Mouse (Mus musculus) spleen, embryonic (tissue): ENCODE results near the gene Nutm2.
"Not testable (repeated sequence)": the region's sequence is repeated elsewhere in the genome, so short reads cannot be mapped to it uniquely, and the experiment has no call there.

ENCODE experiments used
- CTCF ChIA-PET: fragments of 350-600 bp; sonication (Branson Sonifier 250); formaldehyde crosslinking; loops from one replicate; lab custom pipeline; 2022; lab: Charles Lee

Gene Nutm2

DNA sequence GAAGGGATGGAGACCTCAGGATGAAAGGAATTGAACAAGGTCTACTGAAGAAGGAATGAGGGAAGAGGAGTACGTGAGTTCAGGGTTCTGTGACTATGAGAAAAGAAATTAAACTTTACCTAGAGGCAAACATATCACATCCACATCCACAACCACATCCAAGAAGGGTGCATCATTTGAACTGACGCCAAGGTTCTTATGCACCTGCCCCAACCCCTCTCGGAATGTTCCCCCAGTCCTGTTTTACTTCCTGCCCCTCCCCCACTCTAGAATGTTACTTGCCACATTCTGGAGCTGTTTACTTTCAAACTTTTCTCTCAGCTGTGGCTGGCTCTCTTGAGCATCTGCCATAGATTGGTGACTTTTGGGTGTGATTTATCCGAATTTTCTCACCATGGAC lies at the start of gene Nutm2:
Gene Nutm2, plus strand, starts transcription at position 301 of the 400 bp plus-strand sequence.
- CTCF ChIA-PET, result no interaction called here

DNA sequence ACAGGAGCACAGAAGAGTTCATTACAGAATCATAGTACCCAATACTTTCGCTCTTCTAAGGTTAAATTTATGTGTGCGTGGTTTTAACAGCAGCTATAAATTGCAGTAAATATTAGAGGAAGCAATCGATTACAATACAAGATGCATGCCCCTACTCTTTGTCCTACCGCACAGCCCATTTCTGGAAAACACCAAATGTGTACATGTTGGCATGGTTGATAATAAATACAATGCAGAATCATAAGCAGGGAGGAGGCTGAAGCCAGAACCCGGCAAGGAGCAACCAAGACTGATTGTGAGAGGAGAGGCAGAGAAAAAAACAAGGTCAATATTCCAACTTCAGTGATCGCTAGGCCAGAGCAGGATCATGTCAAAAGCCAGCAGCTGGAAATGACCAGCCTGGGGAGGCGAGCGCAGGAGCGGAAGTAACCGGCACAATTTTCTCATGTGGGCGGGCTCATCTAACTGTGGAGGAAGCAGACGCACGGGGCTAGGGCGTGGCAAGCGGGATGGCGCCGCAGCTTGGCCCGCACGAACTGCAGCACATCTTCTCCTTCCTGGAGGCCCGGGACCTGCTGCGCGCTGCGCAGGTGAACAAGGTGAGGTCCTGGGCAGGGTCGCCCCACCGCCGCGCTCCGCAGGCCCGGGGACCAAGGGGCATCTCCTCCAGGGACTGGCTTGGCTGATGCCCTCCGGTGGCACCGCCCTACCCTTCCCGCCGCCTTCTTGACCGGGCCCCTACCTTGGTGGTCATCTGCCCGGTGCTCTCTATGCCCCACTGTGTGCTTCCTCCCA lies 49.5 kb upstream of the Nutm2 start, which contains the start of gene Fbxw17:
Gene Fbxw17, plus strand, starts transcription at position 476 of the 795 bp plus-strand sequence.
- CTCF ChIA-PET, result no interaction called here

DNA sequence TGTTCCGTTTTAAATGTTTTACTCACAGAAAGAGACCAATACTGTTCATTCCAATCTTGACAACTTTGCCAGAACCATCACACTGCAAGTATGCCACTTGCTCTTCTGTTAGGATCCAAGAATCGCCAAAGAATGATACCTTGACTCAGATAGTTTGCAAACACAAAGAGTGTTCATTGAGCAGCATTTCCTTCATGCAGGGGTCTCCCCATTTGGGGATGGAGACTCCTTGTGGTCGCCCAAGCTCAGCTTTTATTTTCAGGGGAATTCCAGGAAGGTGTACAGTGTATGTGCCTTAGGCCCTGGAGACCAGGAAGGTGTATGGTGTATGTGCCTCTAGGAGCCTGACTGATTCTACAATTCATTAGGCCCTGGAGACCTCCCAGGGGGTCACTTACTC lies 48.7 kb upstream of the Nutm2 start:
- CTCF ChIA-PET, result no interaction called here

DNA sequence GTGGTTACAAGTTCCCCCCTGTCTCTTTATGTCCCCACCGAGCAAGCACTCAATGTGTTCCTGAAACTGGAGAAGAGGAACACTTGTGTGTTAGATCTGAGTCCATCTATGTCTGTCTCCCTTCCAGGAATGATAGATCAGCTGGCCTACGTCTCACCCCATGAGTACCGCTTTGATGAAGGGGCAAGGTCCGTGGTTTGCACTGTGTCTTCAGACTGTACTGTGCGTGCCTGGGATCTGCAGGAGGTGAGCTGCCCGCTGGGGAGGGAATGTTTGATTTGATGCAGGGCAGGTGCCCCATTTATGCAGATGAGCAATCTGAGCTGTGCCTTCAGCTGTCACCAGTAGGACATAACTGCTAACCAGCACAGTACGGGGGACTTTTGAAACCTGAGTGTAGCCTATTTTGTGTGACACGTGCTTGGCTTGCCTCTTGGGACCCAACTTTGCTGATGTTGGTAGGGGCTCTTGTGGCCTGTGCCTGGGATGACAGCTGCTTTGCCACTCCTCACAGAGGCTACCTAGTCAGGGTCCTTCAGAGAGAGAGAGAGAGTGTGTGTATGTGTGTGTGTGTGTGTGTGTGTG lies 43.4 kb upstream of the Nutm2 start:
- CTCF ChIA-PET, result no interaction called here

DNA sequence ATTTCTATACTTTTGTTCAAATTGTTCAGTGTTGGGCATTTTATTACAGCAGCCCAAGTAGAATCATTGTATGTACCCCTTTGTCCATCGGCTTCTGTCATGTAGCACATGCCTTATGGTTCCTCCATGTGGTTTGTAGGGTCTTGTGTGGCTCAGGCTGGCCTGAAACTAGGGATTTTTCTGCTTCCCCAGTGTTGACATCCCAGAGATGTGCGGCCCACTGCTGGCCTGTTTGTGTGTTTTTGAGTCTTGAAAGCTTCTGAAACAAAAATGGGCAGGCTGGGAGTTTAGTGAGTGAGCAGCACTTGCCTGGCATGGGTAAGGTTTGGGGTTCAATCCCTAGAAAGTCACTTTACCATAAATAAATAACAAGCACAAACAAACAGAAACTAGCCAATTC lies 42.6 kb upstream of the Nutm2 start:
- CTCF ChIA-PET, result no interaction called here

DNA sequence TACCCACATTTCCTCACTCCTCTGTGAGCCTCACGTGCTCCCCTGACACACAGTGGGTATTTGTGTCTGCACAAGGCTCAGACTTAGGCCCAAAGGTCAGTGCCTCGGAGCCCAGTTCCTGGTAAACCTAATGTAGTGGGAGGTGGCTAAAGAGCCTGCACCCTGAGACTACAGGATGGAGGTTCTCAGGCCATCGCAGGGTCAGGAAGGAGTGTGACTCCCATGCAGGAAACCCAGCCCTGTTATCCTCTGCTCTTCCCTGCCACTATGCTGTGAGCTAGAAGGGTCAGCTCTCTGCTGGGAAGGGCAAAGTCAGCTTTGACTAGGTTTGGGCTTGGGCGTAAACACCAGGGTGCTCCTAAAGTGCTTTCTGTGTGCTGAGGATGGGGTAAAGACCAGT lies 40.4 kb upstream of the Nutm2 start:
- CTCF ChIA-PET, result no interaction called here

DNA sequence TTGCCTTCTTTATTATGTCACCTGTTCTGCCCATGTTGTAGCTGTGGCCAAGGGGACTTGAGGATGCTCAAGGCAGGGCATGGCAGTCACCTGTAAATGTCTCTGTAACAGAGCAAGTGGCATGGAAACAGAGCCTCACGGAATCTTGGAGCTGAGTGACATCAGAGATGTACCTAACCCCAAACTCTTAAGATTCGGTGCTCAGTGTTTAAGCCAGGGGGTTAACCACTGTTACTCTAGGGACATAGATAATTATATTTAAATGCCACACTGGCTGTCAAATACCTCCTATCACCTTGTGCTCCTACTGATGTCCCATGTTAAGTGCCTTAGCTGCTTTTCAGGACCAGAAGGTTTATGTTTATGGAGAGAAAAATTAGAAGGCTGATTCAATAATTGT lies 23.3 kb upstream of the Nutm2 start, which contains the start of gene Gm47429:
Gene Gm47429, minus strand, starts transcription at position 101 of the 400 bp plus-strand sequence.
- CTCF ChIA-PET, result no interaction called here

DNA sequence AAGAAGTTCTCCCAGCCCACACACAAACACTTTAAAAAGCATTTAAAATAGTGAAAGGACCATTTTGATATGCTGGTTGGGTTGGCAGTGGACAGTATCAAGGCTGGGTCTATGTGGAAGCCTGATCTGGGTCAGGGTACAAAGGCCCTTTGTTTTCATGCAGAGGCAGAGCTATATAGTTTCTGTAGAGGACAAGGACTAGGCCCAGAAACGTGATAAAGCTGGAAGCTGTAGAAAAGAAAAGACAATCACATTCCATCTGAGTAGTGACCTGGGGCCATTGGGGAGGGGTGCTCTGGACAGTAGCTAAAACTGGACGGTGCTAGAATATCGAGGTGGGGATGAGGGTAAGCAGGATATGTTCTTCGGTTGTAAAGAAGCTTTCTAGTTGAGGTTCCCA lies 21.8 kb upstream of the Nutm2 start:
- CTCF ChIA-PET, result no interaction called here

DNA sequence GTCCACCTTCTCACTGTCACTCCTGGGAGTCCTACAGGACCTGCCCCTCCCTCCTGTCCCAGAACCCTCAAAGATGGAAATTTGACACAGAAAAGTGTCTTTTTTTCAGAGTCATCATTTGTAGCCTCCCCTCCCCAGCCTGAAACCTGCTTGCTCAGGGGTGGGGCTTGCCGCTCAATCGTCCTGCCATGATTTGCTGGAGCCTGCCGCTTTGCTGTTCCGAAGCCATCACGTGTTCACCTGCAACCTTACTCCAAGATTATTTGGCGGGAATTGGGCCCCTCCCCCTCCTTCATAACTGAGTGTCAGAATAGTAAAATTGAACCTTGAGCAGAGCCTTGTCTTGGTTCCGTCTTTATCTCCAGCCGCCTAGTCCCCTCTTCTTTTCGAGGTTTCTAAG lies 14.8 kb upstream of the Nutm2 start:
- CTCF ChIA-PET, result not testable (repeated sequence)

DNA sequence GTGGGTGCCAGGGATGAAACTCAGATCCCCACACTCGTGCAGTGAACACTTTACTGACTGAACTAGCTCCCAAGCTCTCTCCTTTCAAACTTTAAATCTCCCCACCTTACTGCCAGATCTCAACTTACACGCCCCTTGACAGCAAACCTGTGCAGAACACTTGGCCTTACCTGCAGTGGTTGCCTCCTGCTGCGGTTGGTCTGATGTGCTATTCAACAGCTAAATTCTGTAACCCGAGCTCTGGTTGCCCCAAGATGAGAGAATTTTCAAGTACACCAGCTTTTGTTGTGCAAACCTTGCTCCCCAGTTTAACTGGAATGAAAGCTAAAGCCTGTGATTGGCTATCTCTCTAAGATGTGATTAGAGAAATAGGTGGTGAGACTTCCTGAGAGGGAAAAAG lies 13.7 kb upstream of the Nutm2 start:
- CTCF ChIA-PET, result no interaction called here

DNA sequence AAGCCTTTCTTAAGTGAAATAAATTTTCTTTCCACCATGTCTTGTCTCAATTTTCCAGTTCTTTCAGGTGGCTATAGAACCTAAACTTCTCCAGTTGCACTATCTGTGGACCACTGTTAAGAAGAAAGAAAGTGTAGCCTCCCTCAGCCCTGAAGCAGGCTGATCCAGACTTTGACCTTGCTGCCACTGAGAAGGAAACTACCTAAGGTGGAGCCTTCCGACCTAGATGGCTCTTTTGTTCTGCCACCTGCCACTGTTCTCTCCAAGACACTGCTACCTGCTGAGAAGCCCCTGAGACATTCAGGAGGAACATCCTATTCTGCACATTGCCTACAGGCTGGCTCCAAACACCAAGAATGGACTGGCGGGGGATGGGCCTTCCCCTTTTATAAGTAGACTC lies 6.7 kb upstream of the Nutm2 start:
- CTCF ChIA-PET, result not testable (repeated sequence)

DNA sequence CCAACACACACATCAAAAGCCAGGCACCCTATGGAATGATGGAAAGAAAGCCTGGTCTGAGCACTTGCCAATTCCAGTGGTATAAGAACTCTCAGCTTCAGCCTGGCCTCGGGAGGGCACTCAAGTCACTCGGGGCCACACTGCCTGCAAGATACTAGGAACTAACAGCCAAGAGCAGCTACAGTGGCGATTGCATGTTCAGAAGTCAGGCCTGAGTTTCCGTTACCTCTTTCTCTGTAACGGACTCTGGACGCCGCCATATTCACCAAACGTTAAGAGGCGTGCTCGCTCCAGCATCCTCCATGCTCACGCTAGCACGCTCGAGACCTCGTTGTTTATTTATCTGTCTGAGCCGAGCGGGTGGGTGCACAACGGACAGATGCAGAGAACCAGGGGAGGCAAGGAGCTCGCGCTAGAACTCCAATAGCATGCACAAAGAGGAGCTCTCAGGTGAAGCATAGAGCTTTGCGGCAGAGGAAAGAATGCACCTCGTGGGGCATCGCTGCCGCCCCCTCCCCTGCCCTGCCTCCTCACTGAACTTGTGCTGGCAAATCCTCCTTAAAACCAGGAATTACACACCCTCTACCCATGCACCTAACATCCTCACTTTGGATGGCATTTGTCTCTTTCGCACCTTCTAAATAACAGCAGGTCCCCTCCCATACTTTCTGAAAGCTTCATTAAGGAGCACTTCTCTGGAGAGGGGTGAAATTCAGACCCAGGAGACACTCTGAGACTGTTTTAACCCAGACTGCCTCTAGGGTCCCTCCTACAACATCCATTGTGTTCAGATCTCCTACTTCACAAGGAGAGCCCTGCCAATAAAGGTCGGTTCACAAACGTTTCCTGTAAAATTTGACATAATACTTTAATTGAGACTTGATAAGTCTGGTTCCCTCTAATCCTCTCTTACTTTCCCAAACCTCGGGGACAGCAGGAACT lies 2.2 kb upstream of the Nutm2 start:
- CTCF ChIA-PET, result no interaction called here

DNA sequence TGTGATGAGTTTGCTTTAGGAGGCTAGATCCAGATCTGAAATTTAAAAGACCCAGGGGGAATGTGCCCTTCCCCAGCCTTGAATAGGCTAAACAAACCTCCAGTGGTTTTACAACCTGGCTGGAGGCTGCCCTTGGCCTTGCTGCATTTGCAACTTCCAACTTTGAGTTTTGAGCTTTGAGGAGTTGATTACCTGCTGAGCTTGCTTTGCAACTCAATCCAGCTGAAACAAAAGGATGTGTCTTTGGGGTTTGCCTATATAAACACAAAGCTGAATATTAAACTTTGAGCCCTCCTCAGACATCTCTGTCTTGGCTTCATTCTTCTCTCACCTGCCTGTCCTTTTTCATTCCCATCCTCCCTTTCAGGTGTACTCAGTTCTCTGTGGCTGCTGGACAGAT lies 21.4 kb downstream of the Nutm2 start:
- CTCF ChIA-PET, result not testable (repeated sequence)

DNA sequence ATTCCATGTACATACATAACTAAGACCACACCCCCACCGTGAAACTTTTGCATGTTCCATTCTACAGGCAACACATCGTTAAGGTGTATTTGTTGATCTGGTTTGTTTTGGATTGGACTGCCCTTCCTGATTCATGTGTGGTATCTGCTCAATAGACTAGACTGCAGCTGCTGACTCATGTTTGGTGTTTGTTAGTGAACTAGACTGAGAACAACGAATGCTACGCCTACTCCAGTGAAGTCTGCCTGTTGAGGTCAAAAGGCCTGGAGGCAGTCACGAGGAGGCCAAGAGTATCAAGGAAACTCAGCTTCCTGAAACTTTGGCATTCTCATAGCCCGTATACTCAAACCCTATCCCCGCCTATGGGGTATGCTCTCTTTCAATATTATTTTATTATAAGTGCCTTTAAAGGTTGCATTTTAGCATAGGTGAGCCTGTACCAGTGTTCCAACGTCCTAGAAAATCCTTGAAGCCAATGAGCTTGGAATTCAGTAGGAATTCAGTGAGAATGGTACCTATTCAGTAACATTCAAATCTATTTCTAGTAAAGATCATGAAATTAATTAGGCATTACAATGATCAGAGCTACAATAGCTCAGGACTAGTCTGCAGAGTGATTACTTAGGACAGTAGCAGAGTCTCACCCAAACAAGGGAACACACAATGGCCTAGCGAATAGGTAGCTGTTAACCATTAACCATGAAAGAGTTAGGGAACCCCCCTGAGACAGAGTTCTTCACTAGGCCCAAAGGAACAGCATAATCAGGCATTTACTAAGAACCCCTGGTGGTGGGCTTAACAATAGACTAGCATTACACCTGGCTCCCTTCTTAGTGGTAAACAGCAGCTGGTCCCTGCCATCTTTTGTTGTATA lies 43.6 kb downstream of the Nutm2 start:
- CTCF ChIA-PET, result not testable (repeated sequence)
